Mouse (Mus musculus) lung, adult 2 months (tissue): Measurements from ENCODE around the gene Slc25a22.

Source experiments
- CTCF ChIP-seq: fragments of 200-500 bp; IDR thresholded peaks from 2 replicates; pipeline ENCODE4 v1.5.1; 2011; ENCODE audit warnings: mild to moderate bottlenecking, low read length, control low read depth; ENCODE audit not compliant: insufficient read depth
- POLR2A ChIP-seq: fragments of 200-500 bp; IDR thresholded peaks from 2 replicates; pipeline ENCODE4 v1.6.1; 2011; ENCODE audit warnings: low read depth, mild to moderate bottlenecking, control low read depth, low read length, borderline replicate concordance; ENCODE audit errors: extremely low read depth

- TF ChIP-seq POLR2A (no peak), CTCF (no peak)
Observed at GRCm38 (mm10) chr7:141453636-141454035, 15.9 kb upstream of the Slc25a22 start.
